Mouse (Mus musculus) brain, embryonic 14.5 days (tissue): ENCODE measurements at regions not wholly inside any gene's neighbourhood (a gene's known extent, or its start where the extent isn't known, plus 50 kb on each side); places are given as distances from the start of the nearest gene placed in this dataset.

Experiments
- CTCF ChIP-seq: fragments of 200-500 bp; IDR thresholded peaks from 2 replicates; pipeline ENCODE4 v1.5.1; 2012; ENCODE audit warnings: inconsistent platforms, mild to moderate bottlenecking, moderate library complexity, borderline replicate concordance; ENCODE audit not compliant: insufficient read depth, insufficient read length; ENCODE audit errors: extremely low read depth
- POLR2A ChIP-seq: fragments of 200-500 bp; IDR thresholded peaks from 2 replicates; pipeline ENCODE4 v1.6.1; 2012; ENCODE audit warnings: mild to moderate bottlenecking, inconsistent platforms, borderline replicate concordance; ENCODE audit not compliant: poor library complexity, insufficient read depth, insufficient read length, severe bottlenecking; ENCODE audit errors: extremely low read depth

DNA sequence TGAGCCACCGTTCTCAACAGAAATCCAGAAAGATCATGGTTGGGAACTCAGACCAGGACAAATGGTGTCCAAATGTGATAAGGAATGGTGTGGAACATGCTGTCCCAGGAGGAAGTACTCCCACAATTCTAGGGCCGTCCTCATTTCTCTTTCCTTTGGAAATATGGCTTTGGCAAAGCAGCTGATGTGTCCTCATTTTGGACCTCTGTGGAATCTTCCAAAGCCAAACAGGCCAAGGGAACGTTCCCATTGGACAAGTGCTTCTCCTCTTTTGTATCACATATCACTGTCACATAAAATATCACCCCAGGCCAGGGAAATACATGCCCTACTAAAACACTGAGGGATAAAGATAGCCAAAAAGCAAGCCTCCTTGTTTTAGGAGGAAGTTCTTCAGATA is 532.8 kb downstream of the 9430069I07Rik start:
- TF ChIP-seq POLR2A (no peak), CTCF (no peak)
